Mouse (Mus musculus) limb, embryonic 10.5 days (tissue): ENCODE measurements around the gene Rbms3. TPM values are rescaled to one million over a fixed set of nuclear protein-coding genes. Genes with fewer than 3 reads are reported as not detected.

Experiments used
- DNase-seq: peaks from one replicate; pipeline ENCODE4 v3.0.0-alpha.2; 2017; ENCODE audit warnings: low spot score
- H3K27ac ChIP-seq: fragments of 300-500 bp; sonication (generic); 2 replicates; pipeline ENCODE4 v1.5.1; 2016; ENCODE audit warnings: mild to moderate bottlenecking
- H3K27me3 ChIP-seq: fragments of 300-500 bp; sonication (generic); 2 replicates; pipeline ENCODE4 v1.6.1; 2016; ENCODE audit warnings: low read depth, mild to moderate bottlenecking; ENCODE audit not compliant: poor library complexity, severe bottlenecking
- H3K36me3 ChIP-seq: fragments of 300-500 bp; sonication (generic); 2 replicates; pipeline ENCODE4 v1.6.1; 2016; ENCODE audit warnings: mild to moderate bottlenecking, moderate library complexity
- H3K4me1 ChIP-seq: fragments of 300-500 bp; sonication (generic); 2 replicates; pipeline ENCODE4 v1.6.1; 2016
- H3K4me3 ChIP-seq: fragments of 300-500 bp; sonication (generic); 2 replicates; pipeline ENCODE4 v1.5.1; 2016; ENCODE audit warnings: mild to moderate bottlenecking, moderate library complexity
- H3K9me3 ChIP-seq: fragments of 300-500 bp; sonication (generic); replicated peaks from 2 replicates; pipeline ENCODE4 v1.6.1; 2016; ENCODE audit warnings: mild to moderate bottlenecking
- WGBS: fragments of 180-500 bp; shearing (Covaris S2); methylation state at CpG from one replicate; pipeline ENCODE4 v1.1.7; 2016; 5-methylcytosine and 5-hydroxymethylcytosine counted together
- polyA plus RNA-seq: library from polyadenylated mRNA; unstranded; fragments of >200 nt; fragmentation: Nextera tagmentation; extraction: Ambion mirVana; gene quantifications from 2 replicates; pipeline ENCODE4 v1.2.1, GENCODE M21; 2016

Gene Rbms3
- polyA plus RNA-seq, 1 experiment from 2014 or later: 35.2 TPM

- DNase-seq: no peak
- peaks cover 4% of the 10 kb centered on the region; the same call in 1 of the 2 replicates for H3K36me3 ChIP-seq
- H3K9me3 ChIP-seq: no peaks in the 10 kb centered on the region
- H3K27me3 ChIP-seq: no peaks in the 10 kb centered on the region
- H3K4me1 ChIP-seq: peaks cover 3% of the 10 kb centered on the region
- whole genome bisulfite sequencing: 83% methylated on average over 5 of the region's 5 CpGs
- H3K4me3 ChIP-seq: no peak overlapping the region
- H3K27ac ChIP-seq: no peak overlapping the region
Observed at GRCm38 (mm10) chr9:116633786-116634185, 995.9 kb downstream of the Rbms3 start.

- Histone ChIP-seq H3K4me3 (no peak overlapping the region), H3K27ac (no peak overlapping the region), H3K4me1 (no peaks in the 10 kb centered on the region), H3K27me3 (no peaks in the 10 kb centered on the region), H3K36me3 (peaks cover 4% of the 10 kb centered on the region; the same call in 1 of the 2 replicates), H3K9me3 (no peaks in the 10 kb centered on the region)
- no peak for DNase-seq
- 83% methylated on average over 1 of the region's 1 CpGs for WGBS
Observed at GRCm38 (mm10) chr9:116633075-116633474, 996.6 kb downstream of the Rbms3 start.

DNA sequence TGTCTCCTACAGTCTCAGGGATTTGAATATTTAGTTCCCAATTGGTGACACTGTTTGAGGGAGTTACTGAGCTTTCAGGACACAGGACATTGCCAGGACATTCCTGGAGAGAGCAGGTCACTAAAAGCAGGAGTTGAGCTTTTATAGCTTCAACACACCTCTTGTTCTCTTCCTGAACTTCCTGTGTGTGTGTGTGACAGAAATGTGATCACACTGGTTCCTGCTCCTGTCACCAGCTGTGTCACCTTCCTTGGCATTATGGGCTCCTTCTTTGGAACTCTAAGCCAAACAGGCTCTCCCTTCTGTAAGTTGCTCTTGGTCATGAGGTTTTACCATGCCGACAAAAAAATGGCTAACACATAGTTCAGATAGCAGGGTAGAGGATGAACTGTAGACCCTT lies 997.9 kb downstream of the Rbms3 start:
- Histone ChIP-seq H3K4me3 (no peak overlapping the region), H3K9me3 (no peaks in the 10 kb centered on the region), H3K4me1 (no peaks in the 10 kb centered on the region), H3K36me3 (peaks cover 4% of the 10 kb centered on the region; the same call in 1 of the 2 replicates), H3K27me3 (no peaks in the 10 kb centered on the region), H3K27ac (no peak overlapping the region)
- DNase-seq: no peak
- WGBS: 91% methylated on average over 1 of the region's 1 CpGs

- Histone ChIP-seq H3K27me3 (no peaks in the 10 kb centered on the region), H3K9me3 (no peaks in the 10 kb centered on the region), H3K27ac (no peak overlapping the region), H3K36me3 (peaks cover 4% of the 10 kb centered on the region; the same call in 1 of the 2 replicates), H3K4me1 (no peaks in the 10 kb centered on the region), H3K4me3 (no peak overlapping the region)
- WGBS: 93% methylated on average over 10 of the region's 10 CpGs
- DNase-seq: no peak
Observed at GRCm38 (mm10) chr9:116630805-116631204, 998.9 kb downstream of the Rbms3 start.

GRCm38 (mm10) chr9:116620434-116620833 lies 1009.3 kb downstream of the Rbms3 start:
- H3K4me3 ChIP-seq: no peak overlapping the region
- WGBS: 90% methylated on average over 5 of the region's 5 CpGs
- no peak overlapping the region for H3K27ac ChIP-seq
- H3K9me3 ChIP-seq: no peaks in the 10 kb centered on the region
- DNase-seq: no peak
- H3K27me3 ChIP-seq: no peaks in the 10 kb centered on the region
- H3K36me3 ChIP-seq: no peaks in the 10 kb centered on the region
- no peaks in the 10 kb centered on the region for H3K4me1 ChIP-seq

DNA sequence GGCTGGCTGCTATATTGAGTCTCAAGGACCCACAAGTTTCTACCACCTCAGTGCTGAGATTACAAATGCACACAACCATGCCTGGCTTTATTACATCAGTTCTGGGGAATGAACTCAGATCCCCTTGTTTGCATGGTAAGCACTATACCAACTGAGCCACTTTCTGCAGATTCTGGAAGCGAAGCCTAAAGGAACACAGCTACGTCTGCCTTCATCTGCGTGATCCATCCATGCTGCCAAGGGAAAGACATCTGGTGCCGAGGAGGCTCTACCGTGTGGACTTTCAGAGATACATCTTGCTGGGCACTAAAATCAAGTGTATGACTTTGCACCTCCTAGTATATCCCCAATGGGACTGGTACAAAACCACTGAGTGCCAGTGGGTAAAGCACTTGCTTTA lies 1010.8 kb downstream of the Rbms3 start:
- Histone ChIP-seq H3K27ac (no peak overlapping the region), H3K27me3 (no peaks in the 10 kb centered on the region), H3K4me3 (no peak overlapping the region), H3K9me3 (no peaks in the 10 kb centered on the region), H3K4me1 (peaks cover 4% of the 10 kb centered on the region), H3K36me3 (no peaks in the 10 kb centered on the region)
- 94% methylated on average over 5 of the region's 5 CpGs for WGBS
- DNase-seq: no peak

DNA sequence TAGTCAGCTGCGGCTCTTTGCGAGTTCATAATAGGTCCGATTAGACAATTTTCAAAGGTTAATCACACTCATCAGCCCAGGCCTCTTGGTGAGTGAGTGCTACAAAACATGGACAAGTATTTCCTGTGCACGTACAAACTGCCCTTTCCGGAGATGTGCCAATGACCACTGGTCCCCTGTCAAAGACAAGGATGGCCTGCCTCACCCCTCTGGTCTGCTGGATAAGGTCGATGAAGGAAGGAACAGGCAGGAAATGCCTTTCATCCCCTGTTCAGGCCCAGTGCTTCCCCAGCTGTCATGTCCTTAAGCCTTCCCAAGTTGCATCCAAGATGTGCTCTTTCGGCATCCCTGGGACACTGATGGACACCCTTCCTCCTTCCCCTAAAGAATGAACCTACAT lies 1016.4 kb downstream of the Rbms3 start:
- Histone ChIP-seq H3K4me3 (no peak overlapping the region), H3K4me1 (peaks cover 4% of the 10 kb centered on the region), H3K27ac (no peak overlapping the region), H3K36me3 (no peaks in the 10 kb centered on the region), H3K9me3 (no peaks in the 10 kb centered on the region), H3K27me3 (no peaks in the 10 kb centered on the region)
- 87% methylated on average over 7 of the region's 7 CpGs for WGBS
- no peak for DNase-seq

DNA sequence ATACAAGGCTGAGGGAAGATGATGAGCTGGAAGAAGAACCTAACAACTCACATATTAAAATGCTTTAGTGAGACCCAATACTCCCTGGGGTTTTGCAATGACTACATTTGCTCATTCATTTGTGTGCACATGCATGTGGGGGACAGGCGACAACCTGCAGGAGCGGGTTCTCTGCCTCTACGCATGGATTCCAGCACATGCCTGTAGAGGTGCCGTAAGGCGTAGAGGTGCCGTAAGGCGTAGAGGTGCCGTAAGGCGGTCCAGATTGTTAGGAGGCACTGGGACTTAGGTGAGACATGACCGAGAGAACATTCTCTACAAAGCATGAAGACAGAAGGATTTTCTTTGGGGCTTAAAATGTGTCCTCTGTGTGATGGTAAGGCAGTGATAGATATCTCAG lies 1033.7 kb downstream of the Rbms3 start:
- H3K36me3 ChIP-seq: no peaks in the 10 kb centered on the region
- DNase-seq: no peak
- no peak overlapping the region for H3K27ac ChIP-seq
- no peaks in the 10 kb centered on the region for H3K9me3 ChIP-seq
- H3K4me1 ChIP-seq: peaks cover 18% of the 10 kb centered on the region
- no peak overlapping the region for H3K4me3 ChIP-seq
- 96% methylated on average over 10 of the region's 10 CpGs for WGBS
- H3K27me3 ChIP-seq: no peaks in the 10 kb centered on the region

DNA sequence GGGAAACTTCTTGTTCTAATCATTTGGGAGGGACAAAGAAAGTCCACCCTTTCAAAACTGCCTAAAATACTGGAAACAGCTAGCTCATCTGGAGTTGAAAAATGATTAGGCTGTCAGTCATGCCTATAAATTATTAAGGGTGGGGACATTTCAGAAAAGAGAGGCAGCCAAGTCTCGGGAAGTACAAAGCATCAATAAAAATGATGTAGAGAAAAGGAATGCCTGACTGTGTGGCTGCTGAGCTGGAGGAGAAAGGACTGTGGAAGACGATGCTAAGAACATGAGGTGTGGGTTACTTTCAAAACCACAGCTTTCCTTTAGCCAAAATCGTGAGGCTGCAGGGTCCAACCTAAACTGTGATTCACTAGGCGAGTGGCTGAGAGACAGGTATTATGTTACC lies 1037.2 kb downstream of the Rbms3 start:
- Histone ChIP-seq H3K27ac (peak overlapping the region; percentile 57), H3K27me3 (no peaks in the 10 kb centered on the region), H3K36me3 (no peaks in the 10 kb centered on the region; the same call in 1 of the 2 replicates), H3K4me1 (peaks cover 19% of the 10 kb centered on the region), H3K4me3 (no peak overlapping the region), H3K9me3 (no peaks in the 10 kb centered on the region)
- no peak for DNase-seq
- 76% methylated on average over 4 of the region's 4 CpGs for WGBS

- DNase-seq: no peak
- Histone ChIP-seq H3K27ac (peak overlapping the region; percentile 61), H3K27me3 (no peaks in the 10 kb centered on the region), H3K4me3 (no peak overlapping the region), H3K36me3 (no peaks in the 10 kb centered on the region; the same call in 1 of the 2 replicates), H3K4me1 (peaks cover 19% of the 10 kb centered on the region), H3K9me3 (no peaks in the 10 kb centered on the region)
- WGBS: 94% methylated on average over 9 of the region's 9 CpGs
Observed at GRCm38 (mm10) chr9:116591071-116591470, 1038.6 kb downstream of the Rbms3 start.

DNA sequence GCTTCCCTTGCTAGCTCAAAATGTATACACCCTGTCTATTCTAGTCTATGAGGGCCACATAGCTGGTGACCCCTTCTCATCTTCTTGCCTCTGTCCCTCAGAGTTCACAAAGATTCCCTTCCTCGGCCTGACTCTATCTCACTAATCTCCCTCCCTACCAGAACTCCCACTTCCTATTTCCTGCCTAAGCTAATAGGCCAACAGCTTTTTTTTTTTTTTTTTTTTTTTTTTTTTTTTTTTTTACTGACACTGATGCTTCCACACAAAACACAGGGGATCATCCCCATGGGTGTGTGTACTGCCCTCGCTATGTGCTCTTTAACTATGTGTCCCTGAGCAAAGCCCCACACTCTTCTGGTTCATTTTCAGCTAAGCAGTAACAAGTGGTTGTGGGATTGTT lies 1060.0 kb downstream of the Rbms3 start:
- no peaks in the 10 kb centered on the region for H3K27me3 ChIP-seq
- DNase-seq: no peak
- no peaks in the 10 kb centered on the region for H3K9me3 ChIP-seq
- no peaks in the 10 kb centered on the region for H3K36me3 ChIP-seq
- no peak overlapping the region for H3K27ac ChIP-seq
- no peak overlapping the region for H3K4me3 ChIP-seq
- no peaks in the 10 kb centered on the region for H3K4me1 ChIP-seq
- 81% methylated on average over 2 of the region's 2 CpGs for WGBS

DNA sequence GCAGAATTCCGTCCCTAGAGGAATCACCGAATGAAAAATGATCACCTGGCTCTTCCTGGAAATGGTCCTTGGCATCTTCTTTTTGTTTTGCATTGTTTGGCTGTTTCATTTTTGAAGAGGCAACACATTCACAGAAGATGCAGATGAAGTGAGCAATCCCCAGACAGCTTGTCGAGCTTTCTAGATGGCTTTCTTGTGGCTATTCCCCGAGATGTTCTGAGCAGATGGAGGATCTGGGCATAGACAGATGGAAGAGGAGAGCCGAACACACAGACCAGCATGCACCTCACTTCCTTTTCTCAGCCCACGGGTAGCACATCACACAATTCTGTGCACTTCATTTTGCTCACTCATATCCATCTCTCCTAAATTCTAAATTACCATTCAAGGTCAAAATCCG lies 1063.0 kb downstream of the Rbms3 start:
- H3K27ac ChIP-seq: no peak overlapping the region
- no peak overlapping the region for H3K4me3 ChIP-seq
- H3K4me1 ChIP-seq: no peaks in the 10 kb centered on the region
- H3K36me3 ChIP-seq: no peaks in the 10 kb centered on the region
- H3K27me3 ChIP-seq: no peaks in the 10 kb centered on the region
- no peak for DNase-seq
- 90% methylated on average over 7 of the region's 7 CpGs for WGBS
- no peaks in the 10 kb centered on the region for H3K9me3 ChIP-seq

DNA sequence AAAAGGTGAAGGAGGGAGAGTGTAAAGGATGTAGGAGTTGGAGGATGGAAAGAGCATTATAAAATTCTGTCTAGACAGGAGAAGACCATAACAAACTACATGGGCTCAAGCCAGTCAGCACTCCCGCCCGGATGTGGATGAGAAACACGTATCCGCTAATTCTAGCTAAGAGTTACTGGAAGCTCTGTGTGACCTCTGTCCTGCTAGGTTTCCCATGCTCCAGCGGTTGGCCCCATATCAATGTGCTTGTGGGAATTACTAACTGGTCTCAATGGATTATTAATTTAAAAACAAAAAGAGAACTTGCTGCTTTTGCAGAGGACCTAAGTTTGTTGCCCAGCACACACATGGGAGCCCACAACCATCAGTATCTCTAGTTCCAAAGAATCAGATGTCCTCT lies 1071.9 kb downstream of the Rbms3 start:
- H3K27ac ChIP-seq: no peak overlapping the region
- no peaks in the 10 kb centered on the region for H3K36me3 ChIP-seq
- DNase-seq: no peak
- no peak overlapping the region for H3K4me3 ChIP-seq
- H3K9me3 ChIP-seq: no peaks in the 10 kb centered on the region
- H3K27me3 ChIP-seq: no peaks in the 10 kb centered on the region
- peaks cover 29% of the 10 kb centered on the region for H3K4me1 ChIP-seq
- WGBS: 94% methylated on average over 5 of the region's 5 CpGs

- Histone ChIP-seq H3K27ac (peak overlapping the region; percentile 65), H3K9me3 (no peaks in the 10 kb centered on the region)
- WGBS: 27% methylated on average over 8 of the region's 8 CpGs
Observed at GRCm38 (mm10) chr9:116556641-116557040, 1073.1 kb downstream of the Rbms3 start.

More at GRCm38 (mm10) chr9:116556641-116557040, 1073.1 kb downstream of the Rbms3 start:
- Histone ChIP-seq H3K4me3 (0 out of 2 replicates have a peak overlapping the region, but pooled peaks have one; percentile 8), H3K4me1 (peaks cover 36% of the 10 kb centered on the region), H3K27me3 (no peaks in the 10 kb centered on the region), H3K36me3 (no peaks in the 10 kb centered on the region)
- DNase-seq: peak; percentile 63
